Mouse (Mus musculus) retina, adult 2 months (tissue): ENCODE data around the gene AY074887.
"Not testable (repeated sequence)": the region's sequence is repeated elsewhere in the genome, so short reads cannot be mapped to it uniquely, and the experiment has no call there.

ENCODE experiments used
- DNase-seq: peaks from one replicate; pipeline ENCODE4 v3.0.0-alpha.2; 2012; ENCODE audit warnings: low read depth, low spot score

AY074887 gene

GRCm38 (mm10) chr9:54950575-54951321, at the start of gene AY074887, which contains the start of gene Psma4:
Gene AY074887 (minus strand): TSS chr9:54950998.
Gene Psma4 (plus strand): TSS chr9:54950790.
- peak; percentile 76 for DNase-seq

GRCm38 (mm10) chr9:54995645-54996044, 44.8 kb upstream of the AY074887 start:
- no peak for DNase-seq

- DNase-seq = no peak
Observed at GRCm38 (mm10) chr9:54994381-54994780, 43.6 kb upstream of the AY074887 start.

DNA sequence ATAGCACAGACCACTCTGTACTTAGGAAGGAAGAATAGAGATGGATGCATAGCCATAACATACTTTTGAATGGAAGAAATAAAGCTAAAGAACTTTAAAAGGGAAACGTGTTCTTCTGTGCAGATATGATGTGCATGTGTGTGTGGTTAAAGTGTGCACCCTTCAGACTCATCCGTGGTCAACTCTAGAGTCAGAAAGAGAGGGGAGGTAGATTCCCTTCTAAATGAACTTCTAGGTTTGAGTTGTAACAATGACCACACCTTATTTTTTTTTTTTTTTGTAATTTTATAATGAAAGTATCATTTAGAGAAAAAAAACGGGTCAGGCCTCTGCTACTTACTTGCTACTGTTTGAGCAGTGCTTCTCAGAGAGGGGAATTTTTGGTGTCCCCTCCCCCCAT, 39.6 kb upstream of the AY074887 start:
- DNase-seq = no peak

DNA sequence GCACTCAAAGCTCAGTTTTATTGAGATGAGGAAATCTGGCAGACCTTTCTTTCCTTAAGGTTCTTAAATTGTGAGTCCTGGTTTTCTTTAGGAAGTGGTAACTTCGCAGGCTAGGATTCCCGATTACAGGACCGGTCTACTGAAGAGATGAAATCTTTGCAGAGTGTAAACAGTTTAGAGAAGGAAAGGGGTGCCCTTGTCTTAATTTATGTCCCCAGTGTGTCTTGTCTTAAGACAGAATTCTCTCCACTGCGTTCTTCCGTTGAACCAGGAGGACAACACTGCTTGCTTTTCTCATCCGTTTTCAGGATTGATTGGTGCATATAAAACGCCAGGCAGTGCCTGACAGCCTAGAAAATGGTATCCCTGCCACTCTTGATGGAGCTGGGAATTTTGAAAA, 31.6 kb upstream of the AY074887 start:
- no peak for DNase-seq

DNA sequence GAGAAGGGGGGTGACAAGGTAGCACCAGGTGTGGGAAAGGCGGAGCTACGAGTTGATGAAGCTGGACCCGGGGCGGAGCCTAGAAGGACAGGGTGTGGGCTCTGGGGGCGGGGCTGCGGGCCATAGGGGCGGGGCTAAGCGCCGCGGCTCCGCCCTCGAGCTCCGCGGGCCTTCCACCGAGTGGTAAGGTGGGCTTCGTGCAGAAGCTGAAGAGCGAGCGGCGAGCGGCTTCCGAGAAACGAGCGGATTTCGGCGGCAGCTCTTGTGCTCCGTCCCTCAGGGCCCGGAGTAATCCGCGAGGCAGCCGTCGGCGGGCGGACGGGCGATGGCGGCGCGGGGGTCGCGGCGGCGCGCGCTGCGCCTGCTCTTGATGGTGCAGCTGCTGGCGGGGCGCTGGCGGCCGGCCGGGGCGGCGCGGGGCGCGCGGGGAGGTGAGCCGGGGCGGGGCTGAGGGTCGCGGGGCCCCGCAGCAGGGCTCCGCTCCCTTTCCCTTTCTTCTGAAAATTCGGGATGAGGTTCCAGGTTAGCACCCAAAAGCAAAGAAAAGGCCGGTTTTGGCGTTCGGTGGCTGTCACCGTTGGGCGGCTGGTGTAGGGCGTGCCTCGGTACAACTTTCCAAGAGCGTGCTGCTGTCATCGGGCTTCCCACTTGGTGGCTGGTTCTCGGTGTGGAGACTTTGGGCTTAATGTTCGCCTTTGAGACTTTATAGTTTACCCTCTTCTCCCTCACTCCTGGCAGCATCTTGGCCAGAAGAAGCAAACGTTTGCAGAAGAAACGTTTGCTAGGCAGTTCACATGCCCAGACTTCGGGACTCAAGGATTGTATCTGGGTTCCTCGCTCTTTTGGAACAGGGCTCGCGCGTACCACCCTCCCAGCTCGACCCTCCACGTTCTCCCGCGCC, 30.7 kb upstream of the AY074887 start:
- DNase-seq = no peak

- no peak for DNase-seq
Observed at GRCm38 (mm10) chr9:54980674-54981073, 29.9 kb upstream of the AY074887 start, which contains the start of gene Chrna5. Gene Chrna5 (plus strand): TSS chr9:54980880.

DNA sequence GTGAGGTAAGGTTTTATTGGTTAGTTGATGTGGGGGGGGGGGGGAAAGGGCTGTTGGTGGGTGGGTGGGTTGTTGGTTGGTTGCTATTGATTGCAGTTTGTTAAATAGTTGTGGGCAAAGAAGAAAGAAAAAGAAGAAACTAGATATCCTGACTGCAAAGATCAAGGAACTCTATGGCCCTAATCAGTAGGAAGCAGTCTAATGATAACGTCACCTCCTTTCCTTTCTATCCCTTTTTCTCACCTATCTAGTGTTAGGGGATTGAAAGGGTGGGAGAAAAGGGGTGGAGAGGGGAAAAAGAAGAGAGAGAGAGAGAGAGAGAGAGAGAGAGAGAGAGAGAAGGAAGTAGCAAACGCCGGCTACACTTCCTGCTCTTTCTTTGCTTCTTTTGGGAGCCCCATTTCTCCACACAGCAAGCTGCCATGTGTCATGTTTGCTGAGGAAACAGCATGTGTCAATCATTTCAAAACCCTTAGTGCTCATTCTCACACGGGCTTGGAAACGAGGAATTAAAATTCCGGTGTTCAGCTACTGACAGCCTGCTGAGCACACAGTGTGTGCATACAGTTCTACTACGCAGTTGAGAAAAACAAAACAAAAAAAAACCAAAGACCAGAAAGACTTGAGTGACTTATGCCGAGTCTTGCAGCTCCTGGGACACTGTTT, 19.3 kb upstream of the AY074887 start:
- DNase-seq = no peak

DNA sequence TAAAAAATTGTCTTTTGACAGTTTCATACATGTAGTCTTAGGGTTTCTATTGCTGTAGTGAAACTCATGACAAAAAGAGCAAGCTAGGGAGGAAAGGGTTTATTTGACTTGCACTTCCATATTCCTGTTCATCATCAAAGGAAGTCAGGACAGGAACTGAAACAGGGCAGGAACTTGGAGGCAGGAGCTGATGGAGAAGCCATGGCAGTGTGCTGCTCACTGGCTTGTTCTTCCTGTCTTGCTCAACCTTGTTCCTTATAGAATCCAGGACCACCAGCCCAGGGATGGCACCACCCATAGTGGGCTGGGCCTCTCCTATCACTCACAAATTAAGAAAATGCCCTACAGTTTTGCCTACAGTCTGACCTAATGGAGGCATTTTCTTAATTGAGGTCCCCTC, 12.9 kb upstream of the AY074887 start:
- no peak for DNase-seq

DNA sequence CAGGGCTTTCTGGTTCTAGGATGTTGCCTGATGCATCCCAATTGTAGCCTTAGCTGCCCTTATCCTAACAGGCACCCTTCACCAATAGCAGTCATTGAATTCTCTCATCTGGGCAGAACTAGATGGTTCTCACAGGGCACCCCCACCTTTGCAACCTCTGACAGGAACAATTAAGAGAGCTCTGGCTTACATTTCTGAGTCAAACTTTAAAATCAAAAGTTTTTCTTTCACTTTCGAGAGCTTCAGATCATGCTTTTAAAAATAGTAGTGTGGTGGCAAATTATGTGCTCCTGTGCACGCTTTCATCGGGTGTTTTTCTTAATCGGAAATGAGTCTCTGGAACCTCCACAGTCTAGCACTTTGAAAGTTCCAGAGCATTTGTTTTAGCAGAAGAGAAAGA, 10.3 kb upstream of the AY074887 start:
- DNase-seq = no peak

DNA sequence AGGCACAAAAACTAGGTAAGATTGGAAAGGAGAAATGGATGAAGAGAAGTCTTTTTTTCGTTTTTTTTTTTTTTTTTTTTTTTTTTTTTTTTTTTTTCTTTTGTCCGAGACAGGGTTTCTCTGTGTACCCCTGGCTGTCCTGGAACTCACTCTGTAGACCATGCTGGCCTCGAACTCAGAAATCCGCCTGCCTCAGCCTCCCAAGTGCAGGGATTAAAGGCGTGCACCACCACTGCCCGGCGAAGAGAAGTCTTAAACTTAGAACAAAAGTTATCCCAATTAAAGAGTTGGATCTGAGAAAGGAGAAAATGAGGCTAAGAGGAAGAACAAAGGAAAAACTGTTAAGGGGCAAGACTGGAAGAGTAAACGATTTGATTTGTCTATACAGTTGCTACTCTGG, 636 bp downstream of the AY074887 start:
- not testable (repeated sequence) for DNase-seq

DNA sequence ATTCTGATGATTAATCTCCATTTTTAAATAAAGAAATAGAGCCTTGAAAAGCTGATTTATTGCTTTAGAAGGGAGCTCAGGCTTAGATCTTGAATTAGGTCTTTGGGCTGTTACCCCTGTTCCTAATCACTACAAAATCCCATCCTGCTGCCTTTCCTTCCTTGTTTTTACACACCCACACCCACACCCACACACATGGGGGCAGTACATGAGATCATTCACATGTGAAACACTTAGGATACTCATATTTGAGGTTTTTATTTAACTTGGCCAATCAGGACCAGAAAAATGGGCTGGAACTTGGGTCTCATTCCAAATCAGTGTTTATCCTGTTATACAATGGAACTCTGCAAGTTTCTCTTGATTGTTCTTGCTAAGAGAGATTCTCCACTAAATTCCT, 1.3 kb downstream of the AY074887 start:
- no peak for DNase-seq

GRCm38 (mm10) chr9:54946256-54946655, 4.5 kb downstream of the AY074887 start:
- DNase-seq = no peak

DNA sequence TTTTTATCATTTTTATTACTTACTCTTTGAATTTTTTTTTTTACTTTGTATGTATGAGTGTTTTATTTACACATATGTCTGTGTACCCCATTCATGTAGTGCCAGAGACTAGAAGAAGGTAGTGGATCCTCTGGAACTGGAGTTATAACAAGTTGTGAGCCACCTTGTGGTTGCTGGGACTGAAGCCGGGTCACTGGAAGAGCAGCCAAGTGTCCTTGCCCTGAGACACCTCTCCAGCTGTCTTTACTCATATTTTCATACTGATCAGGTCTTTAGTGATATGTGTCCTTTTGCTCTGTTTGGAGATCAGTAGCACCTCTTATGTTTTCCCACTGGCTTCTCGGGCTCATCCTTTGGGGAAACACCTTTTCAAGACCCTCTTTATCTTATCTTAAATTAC, 6.3 kb downstream of the AY074887 start:
- no peak for DNase-seq

GRCm38 (mm10) chr9:54942071-54942470, 8.7 kb downstream of the AY074887 start:
- DNase-seq = no peak

DNA sequence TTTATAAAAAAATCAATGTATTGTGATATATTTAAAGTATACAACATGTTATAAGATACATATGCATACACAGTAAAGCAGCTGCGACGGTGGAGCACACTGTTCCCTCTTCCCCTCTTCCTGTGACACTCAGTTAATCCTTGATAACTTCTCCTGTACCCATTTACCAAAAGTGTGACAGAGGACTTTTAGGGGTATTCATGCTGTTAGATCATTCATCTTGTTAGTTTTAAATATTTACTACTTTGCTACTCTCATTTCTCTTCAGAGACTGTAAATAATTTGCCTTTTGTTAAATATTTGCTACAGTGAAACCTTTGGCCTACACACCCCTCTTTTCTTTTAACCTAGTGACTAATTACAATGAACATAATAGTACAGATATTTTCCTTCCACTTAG, 18.4 kb downstream of the AY074887 start:
- DNase-seq = no peak

- DNase-seq = no peak
Observed at GRCm38 (mm10) chr9:54931765-54932164, 19.0 kb downstream of the AY074887 start.

- no peak for DNase-seq
Observed at GRCm38 (mm10) chr9:54930741-54931140, 20.1 kb downstream of the AY074887 start.

GRCm38 (mm10) chr9:54919946-54920345, 30.9 kb downstream of the AY074887 start:
- no peak for DNase-seq

DNA sequence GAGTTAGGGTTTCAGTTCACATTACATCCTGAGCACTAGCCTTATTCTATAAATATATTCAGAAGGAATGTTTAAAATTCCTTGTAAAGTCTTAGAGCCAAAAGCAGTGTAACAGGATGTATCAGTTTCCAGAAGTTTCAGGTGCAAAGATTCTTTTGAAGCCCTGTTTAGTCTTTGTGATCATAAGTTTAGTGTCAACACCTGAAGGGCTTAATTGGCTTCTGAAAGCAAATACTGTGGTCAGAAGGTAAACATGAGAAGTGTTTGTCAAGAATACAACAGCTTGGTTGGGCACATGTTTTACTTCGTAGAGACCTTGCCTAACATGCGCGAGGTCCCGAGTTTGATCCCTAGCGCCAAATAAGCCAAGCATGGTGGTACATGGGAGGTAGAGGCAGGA, 32.0 kb downstream of the AY074887 start:
- no peak for DNase-seq

DNA sequence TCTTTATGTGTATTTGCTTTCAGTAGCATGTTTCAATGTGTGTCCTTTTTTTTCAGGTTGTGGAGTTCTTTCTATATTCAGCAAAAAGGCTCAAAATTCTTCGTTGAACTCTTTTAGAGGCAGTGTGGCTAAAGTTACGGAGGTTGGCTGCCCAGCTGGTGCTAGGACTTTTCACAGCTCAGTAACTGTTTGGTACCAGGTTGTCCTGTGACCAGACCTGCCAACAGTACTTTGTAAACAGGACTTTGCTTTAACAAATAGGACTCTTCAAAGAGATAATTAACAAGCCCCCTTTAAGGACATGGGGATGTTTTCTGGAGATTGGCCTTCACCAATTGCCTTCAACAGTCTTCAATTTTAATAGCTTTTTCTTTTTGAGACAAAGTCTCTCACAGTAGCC, 32.6 kb downstream of the AY074887 start:
- DNase-seq = no peak

- peak; percentile 79 for DNase-seq
Observed at GRCm38 (mm10) chr9:54917010-54917677, 33.7 kb downstream of the AY074887 start, which contains the start of gene Hykk. Gene Hykk (plus strand): TSS chr9:54917283.
